Mouse (Mus musculus): ENCODE results near the gene Eif2a.
A peak's percentile ranks its signal among the peaks of the same experiment; 100 is the strongest.
"Not testable (repeated sequence)": the region's sequence is repeated elsewhere in the genome, so short reads cannot be mapped to it uniquely, and the experiment has no call there.

The Eif2a gene

DNA sequence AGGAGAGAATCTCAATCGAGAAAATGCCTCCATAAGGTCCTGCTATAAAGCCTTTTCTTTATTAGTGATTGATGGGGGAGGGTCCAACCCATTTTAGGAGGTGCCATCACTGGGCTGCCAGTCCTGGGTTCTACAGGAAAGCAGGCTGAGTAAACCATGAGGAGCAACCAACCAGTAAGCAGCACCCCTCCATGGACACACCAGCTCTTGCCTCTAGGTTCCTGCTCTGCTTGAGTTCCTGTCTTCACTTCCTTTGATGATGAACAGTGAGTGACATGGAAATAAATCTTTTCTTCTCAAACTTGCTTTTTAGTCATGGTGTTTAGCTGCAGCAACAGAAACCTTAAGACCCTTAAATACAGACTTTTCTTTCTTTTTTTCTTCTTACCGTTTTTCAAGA is 4.3 kb upstream of the Eif2a start:
- no peak for DNase-seq (ENCODE audit: low read depth, low spot score)

DNA sequence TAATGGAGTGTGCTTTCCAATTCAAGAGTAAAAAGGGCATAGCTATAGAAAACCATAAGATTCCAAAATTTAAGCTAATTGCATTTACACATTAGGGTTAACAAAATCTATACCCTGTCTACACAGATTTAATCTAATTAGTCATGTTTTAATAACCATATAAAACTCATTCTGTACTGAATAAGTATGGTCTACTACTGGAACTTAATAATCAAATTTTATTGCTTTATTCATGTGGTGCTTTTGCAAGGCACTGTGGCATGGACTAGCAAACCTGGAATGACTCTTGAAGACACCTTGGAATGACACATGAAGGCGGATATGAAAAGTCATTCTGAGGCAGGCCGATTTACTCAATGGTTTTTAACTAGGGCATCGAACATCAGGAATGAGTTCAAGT is 2.2 kb upstream of the Eif2a start:
- no peak for DNase-seq (ENCODE audit: low read depth, low spot score)

DNA sequence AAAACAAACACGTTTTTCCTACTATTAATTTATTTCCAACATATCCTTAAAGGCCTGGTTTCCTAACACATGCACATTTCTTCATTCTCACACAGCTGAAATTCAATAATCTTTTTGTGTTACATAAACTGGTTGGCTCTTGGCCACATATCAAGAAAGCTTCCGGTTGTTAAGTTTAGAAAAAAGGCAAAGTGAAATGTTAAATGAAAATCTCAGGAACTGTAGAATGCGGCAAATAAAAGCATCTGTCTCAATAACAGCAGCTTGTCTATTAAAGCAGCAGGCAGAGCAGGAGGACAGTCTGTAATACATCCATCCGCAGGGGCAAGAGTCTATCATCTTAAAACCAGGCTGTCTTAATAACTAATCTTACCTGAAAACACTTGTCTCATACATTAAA is 1.4 kb upstream of the Eif2a start:
- no peak for DNase-seq (ENCODE audit: low read depth, low spot score)

DNA sequence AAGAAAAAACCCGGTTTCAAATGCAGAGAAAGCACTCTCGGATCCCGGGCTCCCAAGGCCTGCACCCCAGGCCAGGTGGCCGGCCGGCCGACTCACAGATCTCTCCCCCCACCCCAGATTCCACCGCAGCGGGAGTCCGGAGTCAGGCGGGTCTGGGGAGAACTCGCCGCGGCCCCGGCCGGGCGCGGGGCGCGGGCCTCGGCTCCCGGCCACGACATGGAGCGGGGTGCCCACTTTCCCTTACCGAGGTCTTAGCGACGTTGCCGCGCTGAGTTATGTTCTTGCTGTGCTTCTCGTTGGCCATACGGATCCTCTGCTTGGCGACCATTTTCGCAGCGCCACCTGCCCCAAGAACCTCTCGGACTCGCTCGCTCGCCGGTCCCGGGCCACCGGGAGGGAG is 455 bp upstream of the Eif2a start:
- DNase-seq (ENCODE audit: low read depth, low spot score) = no peak

DNA sequence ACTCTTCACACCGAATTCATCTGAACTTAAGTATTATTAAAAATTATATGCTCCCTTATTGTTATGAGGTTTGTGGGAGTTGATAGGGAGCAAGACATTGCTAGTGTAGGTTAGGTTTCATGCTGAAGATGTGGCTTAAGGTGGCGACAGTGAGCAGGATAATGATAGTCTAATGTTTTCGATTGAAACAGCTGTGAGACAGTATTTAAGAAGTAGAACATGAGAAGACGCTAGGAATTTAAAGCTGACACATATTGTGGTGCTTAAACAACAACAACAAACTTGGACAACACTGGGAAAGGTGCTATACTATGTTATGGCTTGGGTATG is 752 bp downstream of the Eif2a start:
- DNase-seq (ENCODE audit: low read depth, low spot score) = peak; percentile 40

DNA sequence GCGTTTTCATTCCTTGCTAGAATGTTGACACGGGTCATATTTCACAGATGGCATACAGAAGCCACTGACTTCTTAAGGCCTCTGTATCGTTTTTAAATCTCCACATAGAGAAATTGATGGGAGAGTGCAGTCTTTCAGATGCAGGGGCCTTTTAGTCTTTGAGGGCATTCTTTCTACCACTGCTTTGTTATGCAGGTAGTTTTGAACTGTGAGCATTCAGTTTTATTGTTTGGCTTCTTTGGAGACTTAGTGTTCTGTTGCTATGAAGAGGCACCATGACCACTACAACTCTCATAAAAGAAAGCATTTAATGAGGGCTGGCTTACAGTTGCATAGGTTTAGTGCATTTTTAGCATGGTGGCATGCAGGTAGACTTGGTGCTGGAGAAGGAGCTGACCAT is 11.0 kb downstream of the Eif2a start:
- DNase-seq (ENCODE audit: low read depth, low spot score) = no peak

DNA sequence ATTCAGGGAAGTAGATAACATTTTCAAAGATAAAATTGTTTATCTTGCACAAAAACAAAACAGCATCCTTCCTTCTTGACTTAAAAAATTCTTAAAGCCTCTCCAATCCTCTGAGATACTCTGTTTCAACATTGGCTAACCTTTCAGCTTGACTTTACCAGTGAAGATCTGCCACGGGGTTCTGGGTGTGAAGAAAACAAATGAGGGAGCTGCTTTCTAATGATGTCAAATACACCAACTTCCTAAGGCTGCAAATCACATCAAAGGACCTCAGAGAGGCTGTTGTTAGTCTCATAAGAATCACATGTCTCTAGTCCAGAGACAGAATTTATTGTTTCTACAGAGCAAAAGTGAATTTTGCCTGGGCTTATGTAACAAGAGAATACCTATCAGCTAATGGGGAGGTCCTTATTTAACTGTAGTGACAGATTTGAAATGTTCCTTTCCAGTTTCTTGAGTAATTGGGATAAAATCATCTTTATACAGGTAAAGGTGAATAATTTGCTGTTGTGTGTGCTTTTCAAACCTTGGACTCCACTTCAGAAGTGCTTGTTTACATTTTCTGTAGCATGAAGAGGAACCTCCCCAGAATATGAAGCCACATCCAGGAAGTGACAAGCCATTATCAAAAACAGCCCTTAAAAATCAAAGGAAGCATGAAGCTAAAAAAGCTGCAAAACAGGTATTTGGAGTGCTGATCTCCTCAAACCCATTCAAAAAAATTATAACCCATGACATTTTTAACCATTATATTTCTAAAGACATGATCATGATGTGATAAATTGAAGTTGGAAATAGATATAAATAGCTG is 26.6 kb downstream of the Eif2a start:
- DNase-seq (ENCODE audit: low read depth, low spot score) = no peak

DNA sequence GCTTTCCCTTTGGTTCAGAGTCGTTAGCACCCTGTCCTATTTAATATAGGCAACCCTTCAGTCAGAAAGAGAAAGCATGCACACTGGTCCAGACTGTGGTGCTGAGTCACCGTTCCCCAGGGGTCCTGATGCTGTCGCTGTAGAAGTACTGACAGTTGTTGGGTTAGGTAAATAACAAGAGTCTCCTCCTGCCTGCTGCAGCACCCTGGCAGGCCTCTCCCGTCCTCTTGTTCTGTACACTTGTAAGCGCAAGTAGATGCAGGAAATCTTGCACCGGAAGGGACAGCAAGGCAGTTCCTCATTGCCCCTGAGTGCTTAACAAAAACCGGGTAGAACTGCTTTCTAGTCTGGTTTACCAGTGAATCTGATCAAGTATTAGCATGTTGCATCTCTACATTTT is 31.0 kb downstream of the Eif2a start:
- DNase-seq (ENCODE audit: low read depth, low spot score) = no peak

DNA sequence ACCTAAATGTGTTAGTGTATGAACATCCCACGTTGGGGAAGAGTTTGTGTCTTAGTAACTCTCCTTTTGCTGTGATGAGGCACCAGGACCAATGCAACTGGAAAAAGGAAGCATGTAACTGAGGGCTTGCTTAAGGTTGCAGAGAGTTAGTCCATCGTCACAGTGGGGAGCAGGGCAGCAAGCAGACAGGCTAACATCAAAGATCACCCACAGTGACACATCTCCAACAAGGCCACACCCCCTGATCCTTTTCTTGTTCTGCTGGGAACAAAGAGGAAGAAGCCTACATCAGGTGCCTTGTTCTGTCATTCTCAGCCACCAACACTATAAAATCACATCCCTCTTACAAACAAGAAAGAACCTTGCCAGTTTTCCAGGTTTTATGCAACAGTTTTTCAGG is 34.3 kb downstream of the Eif2a start:
- DNase-seq (ENCODE audit: low read depth, low spot score) = no peak

DNA sequence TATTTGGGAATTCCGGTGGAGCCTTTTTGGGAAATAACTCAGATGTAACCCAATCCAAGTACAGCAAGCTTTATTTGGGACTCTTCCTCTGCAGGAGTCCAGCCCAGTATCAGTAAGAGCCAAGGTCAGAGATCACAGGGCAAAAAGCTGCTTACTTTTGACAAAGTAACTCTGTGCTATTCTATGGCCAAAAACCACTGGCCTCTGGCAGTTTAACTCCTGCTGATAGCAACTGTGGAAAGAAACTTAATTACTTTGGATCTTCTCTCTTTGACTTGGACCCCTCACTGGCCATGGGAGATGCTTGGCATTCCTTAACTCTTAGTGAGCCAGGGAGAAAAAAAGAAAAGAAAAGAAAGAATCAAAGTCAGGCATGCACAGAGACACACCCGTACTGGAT is 35.8 kb downstream of the Eif2a start:
- DNase-seq (ENCODE audit: low read depth, low spot score) = no peak

DNA sequence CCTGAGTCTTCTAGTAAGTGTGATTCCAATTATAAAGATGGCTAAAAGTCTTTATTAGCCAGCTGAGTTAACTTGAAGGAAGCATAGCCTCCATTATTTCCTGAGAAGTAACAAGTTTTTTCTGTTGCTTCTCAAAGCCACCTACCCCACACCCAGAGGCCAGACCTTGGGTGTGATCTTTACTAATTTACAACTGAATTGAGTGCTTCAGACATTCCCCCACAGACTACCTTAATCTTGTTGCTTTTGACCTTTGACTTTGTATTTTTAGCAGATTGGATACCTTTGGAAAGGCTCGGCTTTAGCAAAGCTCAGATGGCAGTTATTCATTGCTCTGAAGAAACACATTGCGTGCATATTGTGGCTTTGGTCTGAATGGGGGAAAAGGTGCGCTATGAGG is 45.2 kb downstream of the Eif2a start:
- DNase-seq (ENCODE audit: low read depth, low spot score) = no peak

DNA sequence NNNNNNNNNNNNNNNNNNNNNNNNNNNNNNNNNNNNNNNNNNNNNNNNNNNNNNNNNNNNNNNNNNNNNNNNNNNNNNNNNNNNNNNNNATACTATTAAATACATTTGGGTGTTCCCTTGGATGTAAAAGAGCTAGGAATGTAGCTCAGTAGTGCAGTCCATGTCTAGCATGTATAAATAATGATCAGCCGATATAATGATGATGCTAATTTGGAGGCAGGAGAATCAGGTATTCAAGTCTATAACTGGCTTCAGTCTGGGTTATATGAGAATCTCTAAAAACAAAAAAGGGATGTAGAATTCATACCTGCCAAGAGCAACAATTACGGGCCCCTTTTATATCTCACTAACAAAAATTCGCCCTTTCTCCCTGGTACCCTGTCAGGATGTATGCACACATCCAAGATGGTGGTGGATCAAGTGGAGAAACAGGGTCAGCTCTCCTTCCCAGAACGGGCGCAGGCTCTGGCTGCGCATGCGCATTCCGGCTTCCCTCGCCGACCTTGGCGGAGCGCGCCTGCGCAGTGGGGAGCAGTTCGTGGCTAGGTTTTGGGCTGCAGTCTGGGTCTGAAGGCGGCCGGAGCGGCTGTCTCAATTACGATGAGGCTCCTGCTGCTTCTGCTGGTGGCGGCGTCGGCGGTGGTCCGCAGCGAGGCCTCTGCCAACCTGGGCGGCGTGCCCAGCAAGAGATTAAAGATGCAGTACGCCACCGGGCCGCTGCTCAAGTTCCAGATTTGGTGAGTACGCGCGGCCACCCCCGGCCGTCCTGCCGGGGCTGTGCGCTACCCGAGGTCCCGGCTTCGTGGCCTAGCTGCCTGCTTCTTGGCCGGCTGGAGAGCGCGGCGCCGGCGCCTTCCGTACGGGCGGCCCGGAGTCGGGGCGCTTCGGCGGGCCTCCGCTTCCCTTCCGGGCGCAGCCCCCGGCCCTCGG is 50.8 kb downstream of the Eif2a start, which contains the start of gene Selenot:
TSS of gene Selenot (plus strand) at position 500 of the 930 bp plus-strand sequence.
- peak; percentile 94 for DNase-seq (ENCODE audit: low read depth, low spot score)

DNA sequence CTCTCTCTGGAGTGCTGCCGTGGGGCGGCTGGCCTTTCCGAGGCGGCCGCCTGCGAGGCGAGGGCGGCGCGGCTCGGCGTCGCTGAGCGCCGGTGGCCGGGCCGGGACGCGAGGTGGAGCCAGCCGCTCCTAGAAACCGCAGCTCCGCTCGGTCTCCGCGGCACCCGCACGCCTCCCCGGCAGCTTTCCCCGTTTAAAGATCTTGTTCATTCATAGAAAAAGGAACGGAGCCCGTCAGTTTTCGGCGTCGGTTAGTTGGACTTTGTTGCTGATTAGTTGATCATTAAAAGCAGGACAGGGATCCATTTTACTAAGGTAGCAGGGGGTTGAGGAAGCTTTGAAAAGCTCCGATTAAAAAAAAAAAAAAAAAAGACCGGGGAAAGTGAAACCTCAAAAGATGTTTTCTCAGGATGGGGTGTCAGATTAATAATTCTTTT is 51.5 kb downstream of the Eif2a start:
- peak; percentile 54 for DNase-seq (ENCODE audit: low read depth, low spot score)

DNA sequence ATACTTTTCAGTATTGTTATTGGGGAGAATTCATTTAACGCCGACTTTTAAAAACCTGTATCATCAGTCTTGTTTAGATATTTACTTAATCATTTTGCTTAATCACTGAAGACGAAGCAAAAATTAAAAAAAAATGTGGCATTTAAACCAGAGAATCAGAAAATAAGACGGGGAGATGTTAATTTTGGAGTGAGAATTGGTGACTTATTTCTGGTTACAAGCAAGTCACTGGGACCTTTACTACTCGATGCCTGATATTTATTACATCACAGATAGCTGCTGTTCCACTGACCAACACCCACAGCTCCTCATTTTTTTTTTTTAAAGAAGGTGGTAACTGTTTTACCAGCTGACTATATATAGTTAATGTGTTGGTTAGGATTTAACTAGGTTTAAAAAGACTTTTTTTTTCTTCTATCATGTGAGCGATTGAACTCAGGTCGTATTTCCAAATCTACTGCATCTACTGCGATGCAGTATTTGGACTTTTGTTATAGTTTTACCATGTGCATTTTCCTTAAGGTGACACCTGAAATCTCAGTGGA is 52.0 kb downstream of the Eif2a start:
- peak; percentile 31 for DNase-seq (ENCODE audit: low read depth, low spot score)

DNA sequence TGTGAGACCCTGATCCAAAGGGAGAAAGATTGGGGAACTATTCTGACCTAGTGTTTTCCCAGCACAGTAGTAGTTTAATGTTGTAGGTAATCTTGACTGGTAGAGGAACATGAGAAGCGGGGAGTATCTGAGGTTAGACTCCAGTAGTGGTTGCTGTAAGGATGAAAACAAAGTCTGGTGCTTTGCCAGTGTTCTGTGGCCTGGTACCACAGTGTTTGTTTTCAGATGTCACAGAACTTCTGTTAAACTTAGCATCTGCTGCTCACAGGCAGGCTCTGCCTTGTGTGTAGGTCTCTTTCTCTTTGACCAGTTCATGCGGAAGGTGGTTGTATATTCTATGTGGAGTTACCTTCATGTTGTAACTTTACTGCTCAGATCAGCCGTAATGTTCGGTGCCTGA is 55.9 kb downstream of the Eif2a start:
- no peak for DNase-seq (ENCODE audit: low read depth, low spot score)

DNA sequence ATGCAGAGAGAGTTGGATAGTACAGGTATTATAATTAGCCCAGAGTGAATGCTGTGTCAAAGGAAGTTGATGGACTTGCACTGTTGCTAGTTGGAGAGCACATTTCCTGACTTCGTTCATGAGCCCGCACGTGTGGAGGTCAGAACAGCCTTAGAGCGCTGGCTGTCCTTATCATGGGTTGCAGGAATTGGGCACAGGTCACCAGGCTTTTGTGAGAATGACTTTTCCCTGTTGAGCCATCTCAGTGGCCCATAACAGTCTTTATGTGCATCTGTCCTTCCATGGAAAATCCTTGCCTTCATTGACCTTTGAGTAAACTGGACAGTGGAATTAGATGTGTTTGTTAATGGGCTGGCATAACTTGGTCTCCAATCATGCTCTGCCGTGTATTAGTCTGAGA is 56.7 kb downstream of the Eif2a start:
- DNase-seq (ENCODE audit: low read depth, low spot score) = no peak

DNA sequence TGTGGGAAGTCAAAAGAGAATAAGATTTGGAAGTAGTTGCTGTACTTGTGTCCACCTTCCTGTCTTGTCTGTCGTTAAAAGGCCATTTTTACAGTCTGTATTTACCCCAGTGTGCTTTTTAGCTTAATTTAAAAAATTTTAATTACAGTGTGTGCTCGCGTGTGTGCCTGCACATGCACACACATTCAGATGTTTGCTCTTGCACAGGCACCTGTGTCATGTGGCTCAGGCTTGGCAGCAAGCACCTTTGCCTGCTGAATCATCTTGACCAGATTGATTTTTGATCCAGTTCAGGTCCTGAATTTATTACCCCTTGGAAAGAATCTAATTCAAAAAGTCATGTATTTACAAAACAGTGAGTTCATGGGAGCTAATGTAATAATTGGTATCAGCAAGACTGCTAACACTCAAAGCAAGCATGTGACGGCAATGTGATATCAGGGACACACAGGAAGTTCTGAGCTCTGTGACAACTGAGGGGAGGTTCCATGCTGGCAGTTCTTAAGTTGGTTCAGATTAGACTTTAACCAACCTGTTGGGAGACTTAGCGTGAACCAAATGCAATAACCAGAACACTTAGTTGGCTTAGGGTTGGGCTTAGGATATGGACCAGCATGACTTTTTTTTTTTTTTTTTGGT is 57.3 kb downstream of the Eif2a start:
- DNase-seq (ENCODE audit: low read depth, low spot score) = no peak

DNA sequence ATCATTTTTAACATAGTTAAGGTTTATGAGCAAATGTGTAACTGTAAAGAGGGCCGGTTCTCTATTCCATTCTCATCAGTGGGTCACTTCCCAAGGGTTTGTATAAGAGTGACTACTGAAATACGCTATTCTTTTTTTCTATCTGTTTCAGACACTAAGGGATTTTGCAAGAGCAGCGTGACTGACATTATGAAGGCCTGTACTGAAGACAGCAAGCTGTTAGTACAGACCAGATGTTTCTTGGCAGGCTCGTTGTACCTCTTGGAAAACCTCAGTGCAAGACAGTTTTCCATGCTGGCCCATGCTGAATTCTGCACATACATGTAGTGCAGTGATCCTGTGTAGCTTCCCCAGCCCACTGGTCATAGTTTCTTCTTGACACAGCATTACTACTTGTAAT is 64.9 kb downstream of the Eif2a start:
- not testable (repeated sequence) for DNase-seq (ENCODE audit: low read depth, low spot score)

DNA sequence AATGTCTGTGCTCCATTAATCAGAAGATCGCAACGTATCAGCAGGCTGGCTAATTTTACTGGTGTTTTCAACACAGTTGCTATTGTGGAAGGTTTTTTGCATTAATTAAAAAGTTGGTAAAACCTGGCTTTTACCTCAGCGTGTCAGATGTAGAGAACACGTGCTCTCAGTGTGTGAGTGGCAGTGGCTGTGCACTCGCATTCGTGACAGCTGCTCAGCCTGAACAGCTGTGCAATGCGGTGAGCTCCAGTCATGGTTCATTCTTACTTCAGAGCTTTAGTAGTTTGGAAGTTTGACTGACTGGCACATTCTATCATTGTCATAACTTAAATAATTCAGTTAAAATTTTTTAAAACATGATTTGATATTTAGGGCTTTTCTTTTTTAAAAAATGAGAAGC is 67.0 kb downstream of the Eif2a start:
- not testable (repeated sequence) for DNase-seq (ENCODE audit: low read depth, low spot score)

DNA sequence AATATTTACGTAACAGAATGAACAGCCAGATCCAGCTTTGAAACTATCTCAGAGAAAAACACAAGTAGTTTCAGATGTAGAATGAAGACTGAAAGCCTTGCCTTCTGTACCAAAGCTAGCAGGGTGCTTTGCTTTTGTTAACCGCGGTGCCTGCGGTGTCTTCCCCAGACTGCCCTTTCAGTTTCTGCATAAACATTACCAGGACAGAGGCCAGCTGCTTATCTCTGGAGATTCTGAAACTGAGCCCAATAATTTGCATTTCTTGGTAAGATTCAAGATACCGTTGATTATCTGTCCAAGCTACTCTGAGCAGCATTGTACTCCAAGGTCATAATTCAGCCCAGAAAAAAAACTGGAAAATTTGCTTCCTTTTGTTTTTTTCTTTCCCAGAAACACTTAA is 68.0 kb downstream of the Eif2a start:
- no peak for DNase-seq (ENCODE audit: low read depth, low spot score)
